Mouse (Mus musculus) thymus, postnatal 14 days (tissue): ENCODE results near the gene Ddx6.

Experiments used
- DNase-seq: peaks from one replicate; pipeline ENCODE4 v3.0.0; 2021

The Ddx6 gene

DNA sequence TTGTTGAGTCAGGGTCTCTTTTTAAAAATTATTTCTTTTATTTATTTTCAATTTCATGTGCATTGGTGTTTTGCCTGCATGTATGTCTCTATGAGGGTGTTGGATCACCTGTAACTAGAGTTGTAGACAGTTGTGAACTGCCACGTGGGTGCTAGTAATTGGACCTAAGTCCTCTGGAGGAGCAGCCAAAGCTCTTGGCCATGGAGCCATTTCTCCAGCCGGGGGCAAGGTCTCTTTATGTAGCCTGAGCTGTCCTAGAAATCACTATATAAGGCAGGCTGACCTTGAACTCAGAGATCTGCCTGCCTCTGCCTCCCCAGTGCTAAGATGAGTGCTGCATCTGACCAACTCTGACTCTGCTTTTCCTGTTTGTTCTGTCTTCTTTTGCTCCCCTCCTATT lies 39.5 kb downstream of the Ddx6 start:
- no peak for DNase-seq

DNA sequence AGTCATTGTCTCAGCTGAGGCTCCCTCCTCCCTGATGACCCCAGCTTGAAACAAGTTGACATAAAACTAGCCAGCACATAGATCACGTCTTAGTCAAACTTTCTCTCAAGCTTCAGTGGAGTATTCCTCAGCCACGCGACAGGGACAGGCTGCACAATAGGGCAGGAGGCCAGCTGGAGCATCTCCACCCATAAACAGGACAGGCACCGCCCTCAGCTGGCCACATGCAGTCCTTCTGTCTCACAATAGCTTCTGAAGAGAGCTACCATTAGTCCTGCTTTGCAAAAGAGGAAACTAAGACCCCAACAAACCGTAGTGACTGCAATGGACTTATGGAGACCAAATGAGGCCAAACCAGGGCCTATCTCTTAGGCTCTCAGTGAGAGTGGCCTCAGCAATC lies 40.8 kb downstream of the Ddx6 start:
- peak; percentile 8 for DNase-seq

DNA sequence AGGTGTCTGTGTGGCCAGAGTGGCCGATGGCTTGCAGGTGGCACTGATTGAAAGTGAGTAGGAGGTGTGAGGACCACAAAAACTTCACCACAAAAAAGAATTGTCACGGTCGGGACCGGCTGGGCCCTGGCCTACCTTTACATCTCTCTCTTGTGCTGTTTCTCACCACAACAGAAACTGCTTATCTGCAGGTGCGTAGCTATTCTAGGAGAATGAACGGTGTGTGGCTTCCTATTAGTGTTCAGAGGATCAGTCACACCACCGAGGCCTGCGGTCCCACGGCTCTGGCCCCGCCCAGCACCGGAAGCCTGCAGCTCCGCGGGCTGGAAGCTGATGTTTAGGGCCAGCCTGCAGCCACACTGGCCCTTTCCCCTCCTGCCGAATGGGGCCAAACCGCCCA lies 41.2 kb downstream of the Ddx6 start:
- peak; percentile 83 for DNase-seq

DNA sequence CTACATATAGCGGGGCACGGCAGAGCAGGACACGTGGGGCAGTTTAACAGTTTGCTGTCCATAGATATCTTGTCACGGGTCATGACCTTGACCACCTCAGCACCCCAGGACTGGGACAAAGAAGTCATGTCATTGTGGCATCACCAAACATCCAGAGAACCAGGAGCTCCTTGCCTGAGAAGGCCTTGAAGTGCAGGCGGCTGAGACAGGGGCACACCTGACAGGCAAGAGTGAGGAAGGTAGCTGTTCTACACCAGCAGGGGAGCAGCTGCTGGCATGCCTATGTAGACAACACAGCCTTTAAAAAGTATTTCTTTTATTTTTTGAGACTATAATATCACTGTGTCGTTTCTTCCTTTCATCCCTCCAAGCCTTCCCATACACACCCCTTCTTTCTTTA lies 41.7 kb downstream of the Ddx6 start:
- DNase-seq = peak; percentile 49

DNA sequence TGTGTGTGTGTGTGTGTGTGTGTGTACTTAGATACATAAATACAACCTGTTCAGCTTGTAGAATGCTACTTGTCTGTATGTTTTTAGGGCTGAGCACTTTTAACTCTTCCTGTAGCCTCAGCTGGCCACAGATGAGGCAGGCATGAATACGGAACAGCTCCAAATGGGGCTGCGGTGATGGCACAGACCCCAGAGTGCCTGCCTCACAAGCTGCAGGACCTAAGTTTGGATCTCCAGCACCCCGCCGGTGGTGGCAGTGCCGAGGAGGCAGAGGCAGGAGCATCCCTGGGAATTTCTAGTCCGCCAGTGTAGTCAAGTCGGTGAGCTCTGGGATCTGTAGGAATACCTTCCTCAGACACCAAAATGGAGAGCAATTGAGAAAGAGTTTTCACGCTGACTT lies 42.3 kb downstream of the Ddx6 start:
- DNase-seq = no peak

DNA sequence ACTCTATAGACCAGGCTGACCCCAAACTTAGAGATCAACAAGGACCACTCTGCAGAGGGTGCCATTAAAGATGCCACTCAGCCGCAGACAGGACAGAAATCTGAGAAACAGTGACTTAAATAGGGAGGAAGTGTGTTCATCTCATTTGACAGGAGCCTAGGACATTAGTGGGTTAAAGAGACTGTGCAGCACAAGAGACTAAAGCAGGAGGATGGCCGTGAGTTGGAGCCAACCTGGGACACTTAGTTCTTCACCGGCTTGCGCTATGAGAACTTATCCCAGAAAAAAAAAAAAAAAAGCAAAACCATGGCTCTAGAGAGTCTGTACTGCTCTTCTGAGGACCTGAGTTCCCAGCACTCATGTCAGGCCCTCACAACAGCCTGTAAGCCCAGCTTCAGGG lies 43.0 kb downstream of the Ddx6 start:
- DNase-seq = no peak

DNA sequence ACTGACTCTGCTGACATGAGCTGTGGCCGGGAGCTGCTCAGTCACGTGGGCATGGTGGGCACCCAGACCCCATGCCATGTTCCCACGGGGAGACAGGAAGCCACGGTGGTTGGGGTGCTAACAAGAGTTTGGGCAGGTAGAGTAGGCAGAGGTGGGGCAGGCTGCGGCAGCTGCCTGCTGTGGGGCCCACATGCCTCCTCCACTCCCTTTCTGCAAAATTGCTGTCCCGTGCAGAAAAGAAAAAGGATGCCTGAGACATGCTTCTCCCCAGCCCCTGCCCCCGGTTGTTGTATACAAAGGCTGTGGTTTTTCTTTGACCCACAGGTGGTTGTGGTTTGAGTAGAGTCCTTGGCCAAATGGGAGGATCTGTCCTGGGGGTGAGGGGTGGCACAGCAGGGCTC lies 44.2 kb downstream of the Ddx6 start:
- peak; percentile 68 for DNase-seq

DNA sequence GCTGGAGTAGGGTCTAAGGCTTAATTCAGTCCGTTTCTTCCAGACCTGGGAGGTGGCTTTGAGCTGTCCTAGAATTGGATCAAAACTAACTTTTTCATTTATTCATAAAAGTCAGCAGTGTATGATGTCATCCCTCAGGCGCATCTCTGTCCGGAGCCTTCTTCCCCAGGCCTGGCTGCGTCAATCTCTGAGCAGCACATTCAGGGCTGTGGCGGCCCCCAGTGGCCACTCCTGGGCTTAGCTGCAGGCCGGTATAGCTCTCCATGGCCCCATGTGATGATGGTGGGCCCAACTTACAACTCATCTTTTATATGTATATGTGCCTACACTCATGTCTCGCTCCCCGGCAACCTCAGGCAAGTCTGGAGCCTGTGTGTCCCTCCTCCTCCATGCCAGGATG lies 47.3 kb downstream of the Ddx6 start:
- peak; percentile 81 for DNase-seq

DNA sequence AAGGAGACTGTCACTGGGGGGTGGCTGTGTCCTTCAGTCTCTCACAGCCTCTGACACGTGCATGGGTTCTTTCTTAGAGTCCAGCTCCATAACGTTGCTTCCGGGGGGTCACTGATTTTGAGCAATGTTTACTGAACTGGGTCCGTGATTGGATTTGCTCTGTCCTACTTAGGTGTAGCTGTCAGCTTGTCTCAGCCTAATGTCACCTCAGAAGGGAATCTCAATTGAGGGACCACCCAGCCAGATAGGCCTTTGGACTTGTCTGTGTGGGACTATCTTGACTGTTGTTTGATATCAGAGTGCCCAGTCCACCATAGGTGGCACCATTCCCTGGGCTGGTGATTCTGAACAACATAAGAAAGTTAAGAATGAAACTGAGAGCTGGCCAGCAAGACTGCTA lies 49.2 kb downstream of the Ddx6 start:
- DNase-seq = no peak

DNA sequence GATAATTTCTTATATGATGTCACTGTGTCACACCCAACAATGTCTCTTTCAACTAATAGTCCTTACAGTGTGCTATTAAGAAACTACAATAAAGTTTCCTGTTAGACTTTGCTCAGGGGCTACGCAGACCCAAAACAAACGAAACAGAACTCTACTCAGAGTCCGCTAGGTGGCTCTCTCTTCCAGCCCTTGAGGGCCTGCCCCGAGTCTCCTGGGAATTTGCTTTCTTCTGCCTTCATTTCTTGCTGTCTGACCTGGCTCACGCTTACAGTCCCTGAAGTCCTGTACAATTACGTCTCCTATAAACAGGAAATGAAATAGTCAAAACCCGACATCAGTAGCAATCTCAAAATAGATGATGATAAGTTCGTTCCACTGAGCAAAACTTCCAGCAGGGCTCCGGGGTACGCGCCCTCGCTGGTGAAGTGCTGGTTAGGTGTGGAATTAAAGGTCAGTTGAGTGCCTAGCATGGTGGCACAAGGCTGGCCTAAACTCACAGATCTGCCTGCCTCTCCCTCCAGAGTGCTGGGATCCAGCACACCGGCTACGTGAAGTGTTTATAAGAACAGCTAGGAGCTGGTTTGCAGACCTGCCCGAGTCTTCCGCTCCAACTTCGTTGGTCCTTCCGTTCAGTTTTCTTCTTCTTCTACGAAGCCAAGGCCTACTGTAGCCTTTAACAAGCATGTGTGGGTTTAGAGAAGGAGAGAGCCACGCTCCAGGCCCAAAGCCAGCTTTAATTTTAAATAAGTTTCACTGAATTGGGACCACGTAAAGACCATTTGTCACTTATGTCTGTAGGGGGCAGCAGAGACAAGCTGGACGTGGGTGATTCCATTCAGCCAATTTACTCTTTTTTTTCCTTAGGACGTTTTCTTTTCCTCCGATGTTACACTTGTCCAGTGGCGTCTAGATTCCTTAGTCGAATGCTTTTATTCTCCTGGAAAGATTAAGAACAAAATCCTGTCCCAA lies 50.7 kb downstream of the Ddx6 start:
- peak; percentile 59 for DNase-seq

DNA sequence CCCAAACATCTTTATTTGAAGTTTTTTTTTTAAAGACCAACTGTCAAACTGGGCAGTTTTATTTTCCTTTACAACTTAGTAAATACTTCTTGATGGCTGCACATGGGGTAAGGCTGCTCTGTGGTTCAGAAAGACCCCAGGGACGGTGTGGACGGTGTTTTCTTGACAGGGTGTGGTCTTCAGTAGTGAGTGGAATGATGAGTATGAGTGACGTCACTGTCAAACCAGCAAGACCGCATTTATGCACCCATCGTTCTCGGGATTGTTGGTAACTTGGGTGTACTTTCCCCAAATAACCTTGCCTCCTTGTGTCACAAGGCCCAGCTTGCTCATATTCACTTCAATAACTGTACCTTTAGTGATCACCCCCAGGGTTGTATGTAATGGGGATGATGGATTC lies 59.0 kb downstream of the Ddx6 start:
- no peak for DNase-seq

DNA sequence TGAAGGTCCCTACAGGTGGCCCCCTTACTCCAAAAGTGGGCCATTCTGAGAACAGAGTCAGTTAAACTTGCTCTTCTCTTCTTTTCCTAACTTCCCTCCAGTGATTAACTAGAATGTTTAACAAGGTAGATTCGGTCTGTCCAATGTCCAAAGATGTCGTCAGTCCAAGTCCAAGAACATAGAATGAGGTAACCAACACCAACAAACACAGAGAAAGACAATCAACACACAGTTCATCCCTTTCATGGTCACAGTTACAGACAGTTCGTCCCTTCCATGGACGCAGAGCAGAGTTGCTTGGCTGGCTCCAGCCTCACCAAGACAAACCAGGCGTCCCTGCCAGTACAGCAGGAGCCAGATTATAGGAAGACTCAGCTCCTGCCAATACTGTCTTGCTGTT lies 66.7 kb downstream of the Ddx6 start:
- DNase-seq = no peak

DNA sequence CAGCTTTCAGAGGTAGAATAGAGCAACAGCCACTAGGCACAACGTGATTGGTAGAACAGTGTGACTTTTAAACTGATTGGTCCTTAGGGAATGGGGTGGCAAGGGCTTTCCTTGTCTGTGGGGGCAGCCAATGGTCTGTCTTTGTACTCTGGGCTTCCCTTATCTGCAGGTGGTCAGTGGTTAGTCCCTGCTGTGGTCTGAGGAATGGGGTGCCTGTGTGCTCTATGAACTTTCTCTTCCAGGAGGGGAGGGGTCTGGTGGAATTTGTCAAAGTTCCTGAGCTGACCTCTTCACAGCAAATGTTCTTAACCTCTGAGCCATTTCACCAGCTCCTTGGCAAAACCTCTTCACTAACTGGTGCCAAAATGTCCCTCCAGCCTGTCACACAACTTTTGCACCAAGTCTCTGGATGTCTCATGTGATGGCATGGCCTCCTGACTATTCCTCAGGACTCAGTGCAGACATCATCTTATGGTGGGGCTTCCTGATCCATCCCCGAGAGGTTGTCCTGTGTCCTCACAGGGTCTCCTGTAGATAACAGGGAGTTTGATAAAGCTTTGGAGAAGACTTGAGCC lies 67.7 kb downstream of the Ddx6 start:
- DNase-seq = no peak

DNA sequence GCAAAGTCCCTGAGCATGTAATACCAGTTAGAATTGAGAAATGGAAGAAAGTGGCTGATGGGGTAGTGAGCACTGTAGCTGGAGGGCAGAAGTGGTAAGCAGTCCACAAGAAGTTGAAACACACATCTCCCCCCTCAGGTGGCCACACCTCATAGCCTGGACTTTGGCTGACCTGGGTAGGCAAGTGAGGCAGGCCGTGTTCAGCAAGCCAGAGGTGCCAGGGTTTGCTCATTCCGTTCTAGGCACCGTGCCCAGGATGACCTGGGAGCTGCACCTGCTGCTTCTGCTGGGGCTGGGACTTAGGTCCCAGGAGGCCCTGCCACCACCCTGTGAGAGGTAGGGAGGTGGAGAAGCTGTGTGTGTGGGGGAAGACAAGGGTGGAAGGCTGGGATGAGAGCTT lies 68.3 kb downstream of the Ddx6 start, which contains the start of gene Treh:
TSS of gene Treh (plus strand) at position 229 of the 400 bp plus-strand sequence.
- no peak for DNase-seq

DNA sequence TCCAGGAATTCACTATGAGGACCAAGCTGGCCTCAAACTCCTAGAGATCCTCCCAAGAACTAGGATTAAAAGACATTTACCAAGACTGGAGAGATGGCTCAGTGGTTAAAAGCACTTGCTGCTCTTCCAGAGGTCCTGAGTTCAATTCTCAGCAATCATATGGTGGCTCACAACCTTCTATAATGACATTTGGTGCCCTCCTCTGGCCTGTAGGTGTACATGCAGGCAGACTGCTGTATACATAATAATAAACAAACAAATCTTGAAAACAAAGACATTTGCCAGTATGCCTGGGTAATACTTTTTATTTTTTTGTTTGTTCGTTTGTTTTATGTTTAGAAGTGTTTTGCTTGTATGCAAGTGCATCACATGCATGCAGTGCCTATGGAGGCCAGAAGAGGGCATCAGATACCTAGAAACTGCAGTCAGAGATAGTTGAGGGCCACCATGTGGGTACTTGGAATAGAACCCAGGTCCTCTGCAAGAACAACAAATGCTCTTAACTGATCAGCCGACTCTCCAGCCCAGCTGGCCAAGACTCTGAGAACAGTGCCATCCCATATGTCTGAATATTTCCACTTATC lies 73.7 kb downstream of the Ddx6 start:
- DNase-seq = no peak

DNA sequence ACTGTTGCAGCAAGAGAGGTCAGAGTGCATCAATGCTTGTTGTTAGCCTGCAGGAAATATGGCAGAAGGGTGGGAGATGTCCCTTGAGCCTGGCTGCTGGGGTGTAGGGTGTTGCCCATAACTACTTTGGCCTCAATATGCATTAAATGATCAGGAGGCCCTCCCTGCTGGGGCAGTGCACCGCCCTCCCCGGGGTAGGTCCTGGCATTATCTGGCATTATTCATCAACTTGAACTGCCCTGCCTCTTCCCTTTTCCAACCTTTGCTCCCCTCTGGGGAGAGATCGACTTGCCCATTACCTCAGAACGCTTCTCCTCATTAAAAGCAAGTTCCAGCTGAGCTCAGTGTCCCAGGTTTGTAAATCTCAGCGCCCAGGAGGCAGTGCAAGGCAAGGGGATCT lies 74.9 kb downstream of the Ddx6 start:
- no peak for DNase-seq

DNA sequence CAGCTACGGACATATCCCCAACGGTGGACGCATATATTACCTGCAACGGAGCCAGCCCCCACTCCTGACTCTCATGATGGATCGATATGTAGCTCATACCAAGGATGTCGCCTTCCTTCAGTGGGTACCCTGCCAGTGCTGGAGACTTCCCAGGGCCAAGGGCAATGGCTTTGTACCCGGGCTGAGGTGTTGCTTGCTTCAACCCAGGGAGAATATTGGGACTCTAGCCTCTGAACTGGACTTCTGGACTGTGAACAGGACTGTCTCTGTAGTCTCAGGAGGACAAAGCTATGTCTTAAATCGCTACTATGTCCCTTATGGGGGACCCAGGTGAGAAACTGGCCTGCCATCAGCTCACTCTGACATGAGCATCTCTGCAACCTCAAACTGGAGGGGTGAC lies 78.4 kb downstream of the Ddx6 start:
- DNase-seq = no peak

DNA sequence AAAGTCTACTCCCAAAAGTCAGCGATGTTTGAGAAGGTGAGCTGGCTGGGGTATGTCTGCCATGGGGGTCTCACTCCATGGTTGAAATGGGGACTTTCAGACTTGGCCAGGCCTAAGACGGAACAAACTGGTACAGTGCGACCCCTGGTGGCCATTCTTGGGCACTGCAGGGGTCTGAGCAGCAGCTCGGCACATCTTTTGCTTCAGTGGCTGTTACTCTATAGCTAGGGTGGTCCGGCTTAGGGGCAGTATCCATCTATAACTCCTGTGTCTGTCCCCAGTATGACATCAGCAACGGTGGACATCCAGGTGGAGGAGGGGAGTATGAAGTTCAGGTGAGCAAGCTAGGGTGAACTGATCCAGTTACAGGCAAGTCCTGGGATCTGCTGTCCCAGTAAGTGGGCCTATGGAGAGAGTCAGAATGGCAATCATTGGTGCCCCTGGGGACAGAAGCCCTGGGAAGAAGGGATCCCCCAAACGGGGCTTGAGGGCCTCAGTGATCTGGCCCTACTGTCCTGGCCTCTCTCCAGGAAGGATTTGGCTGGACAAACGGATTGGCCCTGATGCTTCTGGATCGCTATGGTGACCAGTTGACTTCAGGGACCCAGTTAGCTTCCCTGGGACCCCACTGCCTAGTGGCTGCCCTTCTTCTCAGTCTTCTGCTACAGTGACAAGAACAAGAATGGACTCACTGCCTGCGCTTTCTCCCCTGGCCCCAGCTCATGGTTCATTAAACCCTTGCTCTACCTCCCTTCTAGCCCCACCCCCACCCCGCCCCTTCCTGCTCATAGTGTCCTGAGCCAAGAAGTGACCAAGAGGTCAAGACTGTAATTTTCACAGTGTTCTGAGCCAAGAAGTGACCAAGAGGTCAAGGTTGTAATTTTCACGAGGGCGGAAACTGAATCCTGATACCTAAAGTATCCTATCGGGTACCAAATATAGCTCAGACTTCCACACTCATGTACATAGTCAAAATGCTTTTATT lies 80.9 kb downstream of the Ddx6 start:
- DNase-seq = peak; percentile 80

DNA sequence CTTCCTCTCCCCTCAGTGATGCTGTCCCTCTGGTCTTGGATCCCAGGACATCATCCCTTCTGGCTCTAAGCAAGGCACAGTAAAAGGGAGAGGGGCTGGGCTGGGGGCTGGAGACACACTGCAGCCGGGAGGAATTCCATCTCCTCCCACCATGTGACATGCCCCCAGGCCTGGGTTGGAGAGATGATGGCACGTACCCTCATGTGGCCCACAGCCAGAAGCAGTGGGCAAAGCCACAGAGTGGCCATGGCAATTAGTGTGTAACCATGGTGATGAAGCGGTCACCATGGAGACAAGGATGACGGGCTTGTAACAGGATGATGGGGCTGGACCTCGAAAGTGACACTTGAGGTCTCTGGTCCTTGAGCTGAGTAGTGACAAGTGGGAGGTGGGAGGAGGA lies 81.9 kb downstream of the Ddx6 start:
- DNase-seq = no peak

DNA sequence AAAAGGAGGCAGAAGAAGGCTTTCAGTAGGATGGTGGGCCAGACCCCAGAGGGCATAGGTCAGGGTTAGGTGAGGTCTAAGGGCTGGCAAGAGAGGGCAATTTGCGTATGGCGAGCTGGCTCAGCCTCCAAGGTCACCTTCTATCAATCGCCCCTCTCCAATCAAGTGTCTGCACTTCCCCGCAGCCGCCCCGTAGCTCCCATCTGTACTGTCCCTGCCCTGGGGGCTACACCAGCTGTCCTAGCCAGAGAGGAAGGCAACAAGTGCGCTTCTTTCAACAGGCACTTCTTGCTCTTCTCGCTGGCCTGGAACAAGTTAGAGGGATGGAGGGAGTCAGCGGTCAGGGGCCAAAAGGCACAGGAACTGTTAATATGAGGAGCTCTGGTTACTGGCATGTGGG lies 83.3 kb downstream of the Ddx6 start:
- DNase-seq = no peak
